Comparison of ENCODE assay signal across 1 mouse cellular context in genomic region chr7:46998942-46999341, GRCm38 (mm10).
TF ChIP-seq lines count a peak whose summit lies in the region.

No protein-coding gene starts in this region.

TF ChIP-seq in MEL, 35 proteins besides CTCF, POLR2A, EP300 and RAD21:
- no peak for TF ChIP-seq USF1 (IDR thresholded peaks at IDR 0.05; ENCODE audit: low read depth, low read length)
- TF ChIP-seq TCF12 (IDR thresholded peaks at IDR 0.05; ENCODE audit: low read depth, low read length): no peak
- TF ChIP-seq MYB (IDR thresholded peaks at IDR 0.05; ENCODE audit: low read depth, low read length): no peak
- TF ChIP-seq TBP (IDR thresholded peaks at IDR 0.05; ENCODE audit: low read depth, low read length): peak; percentile 64; the same call in 1 of the 2 replicates
- peak; percentile 91 for TF ChIP-seq RCOR1 (IDR thresholded peaks at IDR 0.05; ENCODE audit: low read depth, low read length)
- TF ChIP-seq POLR2AphosphoS2 (IDR thresholded peaks at IDR 0.05; ENCODE audit: low read length): no peak
- TF ChIP-seq ETS1 (IDR thresholded peaks at IDR 0.05; ENCODE audit: low read depth, low read length): peak; percentile 72
- peak; percentile 79 for TF ChIP-seq GATA1 (IDR thresholded peaks at IDR 0.05; ENCODE audit: low read depth, low read length)
- no peak; the same call in 1 of the 2 replicates for TF ChIP-seq SIN3A (IDR thresholded peaks at IDR 0.05; ENCODE audit: low read length)
- TF ChIP-seq ELF1 (IDR thresholded peaks at IDR 0.05; ENCODE audit: low read depth, low read length): no peak
- TF ChIP-seq MAX (IDR thresholded peaks at IDR 0.05; ENCODE audit: low read length): no peak
- no peak for TF ChIP-seq MYC (IDR thresholded peaks at IDR 0.05; ENCODE audit: low read depth, low read length)
- TF ChIP-seq UBTF (IDR thresholded peaks at IDR 0.05; ENCODE audit: borderline replicate concordance, insufficient read depth, low read depth, low read length): no peak
- TF ChIP-seq ZKSCAN1 (IDR thresholded peaks at IDR 0.05; ENCODE audit: low read depth, low read length): no peak
